Mouse (Mus musculus): Measurements from ENCODE around the gene Sept8.

Gene Sept8

DNA sequence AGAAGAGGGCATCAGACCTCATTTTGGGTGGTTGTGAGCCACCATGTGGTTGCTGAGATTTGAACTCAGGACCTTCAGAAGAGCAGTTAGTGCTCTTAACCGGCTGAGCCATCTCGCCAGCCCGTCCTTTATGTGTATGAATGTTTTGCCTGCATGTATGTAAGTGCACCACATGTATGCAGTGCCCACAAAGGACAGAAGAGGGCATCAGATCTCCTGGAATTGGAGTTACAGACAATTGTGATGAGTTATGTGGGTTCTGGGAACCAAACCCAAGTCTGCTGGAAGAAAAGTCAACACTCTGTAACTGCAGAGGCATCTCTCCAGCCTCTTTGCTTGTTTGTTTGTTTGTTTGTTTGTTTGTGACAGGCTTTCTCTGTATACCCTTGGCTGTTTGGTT lies 61.5 kb downstream of the Sept8 start:
- in situ Hi-C loops (cut with MboI, MseI): no loop called here

DNA sequence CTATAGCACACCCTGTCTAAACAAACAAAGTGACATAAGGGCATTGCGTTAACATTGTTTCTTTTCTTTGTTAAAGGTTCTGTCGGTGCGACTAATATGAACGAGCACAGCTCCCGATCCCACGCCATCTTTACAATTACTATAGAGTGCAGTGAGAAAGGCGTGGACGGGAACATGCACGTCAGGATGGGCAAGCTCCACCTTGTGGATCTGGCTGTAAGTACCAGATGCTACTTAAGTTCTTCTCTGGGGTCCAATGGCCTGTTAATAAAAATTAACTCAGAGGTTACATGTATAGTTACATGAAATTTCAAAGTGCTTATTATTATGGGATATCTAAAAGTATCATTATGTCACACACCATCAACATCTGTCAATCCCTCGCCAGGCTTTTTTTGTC lies 64.1 kb downstream of the Sept8 start:
- in situ Hi-C loops (cut with MboI, MseI): no loop called here

DNA sequence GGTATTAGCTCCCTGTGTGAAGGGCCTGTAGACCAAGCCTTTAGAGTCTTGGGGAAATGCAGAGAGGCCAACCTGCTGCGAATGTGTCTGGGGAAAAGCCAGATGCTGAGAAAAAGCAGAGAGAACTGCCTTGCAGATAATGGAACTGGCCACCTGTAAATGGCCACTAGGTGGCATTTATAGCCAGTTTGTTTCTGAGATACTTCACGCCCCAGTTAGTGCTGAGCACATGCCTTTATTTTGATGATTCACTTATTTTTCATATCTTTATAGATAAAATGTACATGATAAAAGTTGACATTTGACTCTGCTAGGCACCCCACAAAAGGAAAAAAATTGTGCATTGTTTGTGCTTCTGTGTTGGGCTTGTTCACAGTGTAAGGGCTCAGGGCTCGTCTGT lies 65.8 kb downstream of the Sept8 start:
- in situ Hi-C loops (cut with MboI, MseI): no loop called here

DNA sequence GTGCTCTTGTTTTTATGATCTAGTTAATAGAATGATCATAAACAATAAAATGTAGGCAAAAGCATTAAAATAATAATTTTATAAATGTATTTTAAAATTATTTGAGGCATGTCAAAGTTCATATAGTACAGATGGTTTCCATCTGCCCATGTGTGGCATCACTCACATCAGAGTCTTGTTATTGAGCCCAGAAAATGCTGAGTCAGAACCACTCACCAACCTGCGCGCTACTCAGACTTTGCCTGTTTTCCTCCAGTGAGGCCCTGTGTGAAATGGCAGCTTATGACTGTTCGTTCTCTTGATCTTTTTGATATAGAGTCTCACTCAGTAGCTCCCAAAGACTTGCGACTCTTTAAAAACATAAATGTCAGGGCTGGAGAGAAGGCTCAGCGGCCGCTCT lies 66.5 kb downstream of the Sept8 start:
- in situ Hi-C loops (cut with MboI, MseI): no loop called here

DNA sequence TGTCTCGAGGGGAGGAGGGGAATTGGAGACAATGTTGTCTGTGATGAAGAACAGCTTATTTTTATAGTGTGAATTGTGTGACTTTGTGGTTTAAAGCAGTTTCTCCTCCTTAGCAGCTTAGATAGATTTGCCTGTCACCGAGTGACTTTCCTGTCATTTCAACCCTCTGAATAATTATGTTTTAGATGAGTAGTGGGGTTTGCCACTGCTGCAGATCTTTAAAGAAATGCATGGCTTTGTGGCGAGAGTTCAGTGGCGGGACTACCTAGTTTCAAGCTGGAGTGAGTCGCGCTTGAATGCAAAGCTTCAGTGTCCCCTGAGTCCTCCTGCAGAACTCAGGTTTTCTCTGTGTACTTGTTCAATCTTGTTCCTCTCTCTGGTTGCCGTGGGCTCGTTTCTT lies 69.2 kb downstream of the Sept8 start:
- in situ Hi-C loops (cut with MboI, MseI): no loop called here

DNA sequence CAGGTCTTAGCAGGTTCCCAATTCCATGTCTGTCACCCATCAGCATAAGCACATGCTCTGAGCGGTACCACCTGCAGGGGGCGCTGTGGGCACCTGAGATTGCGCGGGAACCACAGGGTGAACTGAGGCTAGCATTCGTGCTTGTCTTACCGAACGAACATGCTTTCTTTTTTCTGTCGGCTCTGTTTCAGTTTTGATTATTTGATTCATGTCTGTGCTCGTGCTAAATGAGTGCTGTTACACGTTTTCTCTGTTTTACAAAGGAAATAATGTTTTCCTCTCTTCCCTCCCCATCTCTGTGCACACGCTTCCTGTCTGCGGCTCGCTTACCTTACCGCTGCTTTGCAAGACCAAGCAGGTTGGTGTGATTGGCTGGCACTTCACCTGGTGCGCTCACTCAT lies 71.3 kb downstream of the Sept8 start:
- in situ Hi-C loops (cut with MboI, MseI): no loop called here

DNA sequence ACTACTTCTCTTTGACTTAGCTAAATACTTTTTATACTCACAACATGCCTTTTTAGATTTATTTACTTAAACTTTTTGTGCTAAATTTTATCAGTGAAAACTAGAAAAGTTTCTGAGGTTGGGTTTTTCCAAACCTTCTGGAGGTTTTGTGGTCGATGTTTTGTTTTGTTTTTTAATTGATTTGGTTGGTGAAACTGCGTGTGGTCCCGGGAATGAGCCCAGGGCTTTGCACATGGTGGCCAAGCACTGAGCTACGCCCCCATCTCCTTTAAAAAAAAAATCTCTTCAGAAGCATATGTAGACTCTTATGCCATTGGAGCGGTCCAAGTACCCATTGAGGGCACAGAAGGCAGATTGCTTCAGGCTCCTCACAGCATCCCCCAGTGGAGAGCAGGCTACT lies 72.1 kb downstream of the Sept8 start:
- in situ Hi-C loops (cut with MboI, MseI): no loop called here
